Mouse (Mus musculus) CH12.LX (cell line): ENCODE measurements around the gene Lrrc28. TPM values are rescaled to one million over a fixed set of nuclear protein-coding genes. Genes with fewer than 3 reads are reported as not detected.
A peak's percentile ranks its signal among the peaks of the same experiment; 100 is the strongest.

Experiments used
- DNase-seq: peaks from one replicate; pipeline ENCODE4 v3.0.0-alpha.2; 2013; ENCODE audit errors: extremely low read depth
- H3K27ac ChIP-seq: 2 replicates; pipeline ENCODE4 v1.5.1; 2012; ENCODE audit warnings: low read depth, mild to moderate bottlenecking, control low read depth, moderate library complexity; ENCODE audit not compliant: insufficient read depth
- H3K27me3 ChIP-seq: replicated peaks from 2 replicates; pipeline ENCODE3; 2012; ENCODE audit warnings: inconsistent platforms
- H3K36me3 ChIP-seq, 2 experiments: replicated peaks in 1 of 2; 2 replicates each; pipeline versions ENCODE3 to v1.6.1; 2012; ENCODE audit warnings: inconsistent platforms in 1 of 2, low read length in 1 of 2, mild to moderate bottlenecking in 1 of 2, mixed read lengths in 1 of 2, moderate library complexity in 1 of 2; ENCODE audit not compliant: control insufficient read depth in 1 of 2, insufficient read depth in 1 of 2
- H3K4me1 ChIP-seq, 2 experiments: 2 replicates each; pipeline ENCODE4 v1.6.1; 2012; ENCODE audit warnings: inconsistent platforms in 1 of 2, moderate library complexity in 1 of 2; ENCODE audit not compliant: insufficient read depth in 2 of 2, control insufficient read depth in 1 of 2
- H3K4me2 ChIP-seq: 2 replicates; pipeline ENCODE4 v1.6.1; 2012; ENCODE audit warnings: low read depth, mild to moderate bottlenecking, control low read depth; ENCODE audit not compliant: poor library complexity, insufficient read depth, severe bottlenecking
- H3K4me3 ChIP-seq, 3 experiments: fragments of 150-350 bp in 1 of 3; sonication (generic) in 1 of 3; replicated peaks in 1 of 3; 2 replicates each; pipeline versions ENCODE3 to v1.5.1; 2011 to 2012; ENCODE audit warnings: low read depth in 2 of 3, low read length in 2 of 3, mild to moderate bottlenecking in 2 of 3, moderate library complexity in 2 of 3, control low read depth in 1 of 3, improper control_type of control experiment in 1 of 3, inconsistent platforms in 1 of 3, mixed read lengths in 1 of 3; ENCODE audit not compliant: poor library complexity in 1 of 3
- H3K79me2 ChIP-seq: replicated peaks from 2 replicates; pipeline ENCODE4 v1.6.1; 2012; ENCODE audit warnings: mild to moderate bottlenecking, moderate library complexity; ENCODE audit not compliant: control insufficient read depth, poor library complexity, insufficient read depth, severe bottlenecking; ENCODE audit errors: extremely low read depth
- H3K9ac ChIP-seq: 2 replicates; pipeline ENCODE4 v1.6.1; 2012; ENCODE audit warnings: low read depth, mild to moderate bottlenecking, control low read depth, moderate library complexity; ENCODE audit not compliant: insufficient read depth
- H3K9me3 ChIP-seq: replicated peaks from 2 replicates; pipeline ENCODE3; 2012; ENCODE audit warnings: low read length, inconsistent platforms, mixed read lengths
- BHLHE40 ChIP-seq: IDR thresholded peaks from 2 replicates; pipeline ENCODE4 v1.6.1; 2011; ENCODE audit warnings: mild to moderate bottlenecking, low read depth, low read length, improper control_type of control experiment
- CHD1 ChIP-seq: IDR thresholded peaks from 2 replicates; pipeline ENCODE4 v1.6.1; 2012; ENCODE audit warnings: low read depth, low read length, improper control_type of control experiment, inconsistent platforms
- CHD2 ChIP-seq: IDR thresholded peaks from 2 replicates; pipeline ENCODE4 v1.6.1; 2011; ENCODE audit warnings: low read length, improper control_type of control experiment
- CTCF ChIP-seq, 2 experiments: IDR thresholded peaks in 1 of 2; conservative IDR thresholded peaks in 1 of 2; 2 replicates each; pipeline ENCODE4 v1.5.1; 2011 to 2012; ENCODE audit warnings: low read depth in 2 of 2, low read length in 2 of 2, improper control_type of control experiment in 1 of 2, inconsistent platforms in 1 of 2, mild to moderate bottlenecking in 1 of 2, moderate library complexity in 1 of 2
- E2F4 ChIP-seq: IDR thresholded peaks from 2 replicates; pipeline ENCODE4 v1.6.1; 2011; ENCODE audit warnings: low read depth, low read length, improper control_type of control experiment; ENCODE audit not compliant: insufficient replicate concordance
- ELF1 ChIP-seq: IDR thresholded peaks from 2 replicates; pipeline ENCODE4 v1.6.1; 2014; ENCODE audit warnings: low read depth, mild to moderate bottlenecking, inconsistent platforms, low read length, improper control_type of control experiment
- EP300 ChIP-seq: IDR thresholded peaks from 2 replicates; pipeline ENCODE4 v1.6.1; 2011; ENCODE audit warnings: low read length, improper control_type of control experiment
- ETS1 ChIP-seq: conservative IDR thresholded peaks from 2 replicates; pipeline ENCODE4 v1.6.1; 2012; ENCODE audit warnings: low read depth, mild to moderate bottlenecking, inconsistent platforms, low read length, improper control_type of control experiment, moderate library complexity
- GABPA ChIP-seq: IDR thresholded peaks from 2 replicates; pipeline ENCODE4 v1.6.1; 2012; ENCODE audit warnings: low read depth, low read length, improper control_type of control experiment, inconsistent platforms; ENCODE audit not compliant: insufficient replicate concordance
- HCFC1 ChIP-seq: IDR thresholded peaks from 2 replicates; pipeline ENCODE4 v1.6.1; 2012; ENCODE audit warnings: low read depth, mild to moderate bottlenecking, inconsistent platforms, low read length, improper control_type of control experiment
- IRF4 ChIP-seq: IDR thresholded peaks from 2 replicates; pipeline ENCODE4 v1.6.1; 2014; ENCODE audit warnings: low read depth, mild to moderate bottlenecking, inconsistent platforms, low read length, improper control_type of control experiment
- JUN ChIP-seq: IDR thresholded peaks from 2 replicates; pipeline ENCODE4 v1.6.1; 2011; ENCODE audit warnings: low read depth, mild to moderate bottlenecking, low read length, improper control_type of control experiment, moderate library complexity; ENCODE audit not compliant: insufficient read depth
- JUND ChIP-seq: conservative IDR thresholded peaks from 2 replicates; pipeline ENCODE4 v1.6.1; 2011; ENCODE audit warnings: low read depth, low read length, improper control_type of control experiment
- KAT2A ChIP-seq: IDR thresholded peaks from 2 replicates; pipeline ENCODE4 v1.6.1; 2012; ENCODE audit warnings: low read length, improper control_type of control experiment, inconsistent platforms; ENCODE audit not compliant: insufficient replicate concordance
- MAFK ChIP-seq: IDR thresholded peaks from 2 replicates; pipeline ENCODE4 v1.6.1; 2011; ENCODE audit warnings: low read length, improper control_type of control experiment; ENCODE audit not compliant: insufficient replicate concordance
- MAX ChIP-seq: IDR thresholded peaks from 2 replicates; pipeline ENCODE4 v1.6.1; 2011; ENCODE audit warnings: low read length, improper control_type of control experiment
- MAZ ChIP-seq: IDR thresholded peaks from 2 replicates; pipeline ENCODE4 v1.6.1; 2012; ENCODE audit warnings: low read depth, mild to moderate bottlenecking, inconsistent platforms, low read length, improper control_type of control experiment, moderate library complexity
- MEF2A ChIP-seq: IDR thresholded peaks from 2 replicates; pipeline ENCODE4 v1.6.1; 2014; ENCODE audit warnings: low read depth, mild to moderate bottlenecking, inconsistent platforms, low read length, improper control_type of control experiment, borderline replicate concordance
- MXI1 ChIP-seq: IDR thresholded peaks from 2 replicates; pipeline ENCODE4 v1.6.1; 2011; ENCODE audit warnings: mild to moderate bottlenecking, low read depth, low read length, improper control_type of control experiment
- MYC ChIP-seq: IDR thresholded peaks from 2 replicates; pipeline ENCODE4 v1.6.1; 2011; ENCODE audit warnings: low read depth, mild to moderate bottlenecking, improper control_type of control experiment, low read length
- NELFE ChIP-seq: IDR thresholded peaks from 2 replicates; pipeline ENCODE4 v1.6.1; 2011; ENCODE audit warnings: low read depth, low read length, improper control_type of control experiment
- NRF1 ChIP-seq: IDR thresholded peaks from 2 replicates; pipeline ENCODE4 v1.6.1; 2014; ENCODE audit warnings: low read depth, mild to moderate bottlenecking, inconsistent platforms, low read length, improper control_type of control experiment, moderate library complexity
- PAX5 ChIP-seq: IDR thresholded peaks from 2 replicates; pipeline ENCODE4 v1.6.1; 2012; ENCODE audit warnings: low read length, inconsistent platforms, mixed read lengths
- POLR2A ChIP-seq: IDR thresholded peaks from 2 replicates; pipeline ENCODE4 v1.6.1; 2011; ENCODE audit warnings: low read depth, mild to moderate bottlenecking, improper control_type of control experiment, low read length
- POLR2AphosphoS2 ChIP-seq: IDR thresholded peaks from 2 replicates; pipeline ENCODE4 v1.6.1; 2011; ENCODE audit warnings: low read depth, low read length, improper control_type of control experiment
- RAD21 ChIP-seq: IDR thresholded peaks from 2 replicates; pipeline ENCODE4 v1.6.1; 2011; ENCODE audit warnings: low read depth, mild to moderate bottlenecking, low read length, improper control_type of control experiment, moderate library complexity
- RCOR1 ChIP-seq: conservative IDR thresholded peaks from 2 replicates; pipeline ENCODE4 v1.6.1; 2012; ENCODE audit warnings: low read depth, mild to moderate bottlenecking, inconsistent platforms, low read length, improper control_type of control experiment
- SIN3A ChIP-seq: IDR thresholded peaks from 2 replicates; pipeline ENCODE4 v1.6.1; 2012; ENCODE audit warnings: low read length, improper control_type of control experiment, inconsistent platforms
- SMC3 ChIP-seq: IDR thresholded peaks from 2 replicates; pipeline ENCODE4 v1.6.1; 2011; ENCODE audit warnings: low read depth, low read length, improper control_type of control experiment
- TBP ChIP-seq: conservative IDR thresholded peaks from 2 replicates; pipeline ENCODE4 v1.6.1; 2011; ENCODE audit warnings: low read depth, low read length, improper control_type of control experiment
- TCF12 ChIP-seq: IDR thresholded peaks from 2 replicates; pipeline ENCODE4 v1.6.1; 2014; ENCODE audit warnings: low read depth, mild to moderate bottlenecking, inconsistent platforms, low read length, improper control_type of control experiment
- UBTF ChIP-seq: IDR thresholded peaks from 2 replicates; pipeline ENCODE4 v1.6.1; 2012; ENCODE audit warnings: low read depth, mild to moderate bottlenecking, inconsistent platforms, low read length, improper control_type of control experiment, moderate library complexity
- USF1 ChIP-seq: IDR thresholded peaks from 2 replicates; pipeline ENCODE4 v1.6.1; 2014; ENCODE audit warnings: low read depth, mild to moderate bottlenecking, inconsistent platforms, low read length, improper control_type of control experiment
- USF2 ChIP-seq: conservative IDR thresholded peaks from 2 replicates; pipeline ENCODE4 v1.6.1; 2011; ENCODE audit warnings: low read depth, low read length, improper control_type of control experiment
- ZC3H11A ChIP-seq: IDR thresholded peaks from 2 replicates; pipeline ENCODE4 v1.6.1; 2012; ENCODE audit warnings: low read depth, mild to moderate bottlenecking, inconsistent platforms, low read length, improper control_type of control experiment
- ZKSCAN1 ChIP-seq: IDR thresholded peaks from 2 replicates; pipeline ENCODE4 v1.6.1; 2012; ENCODE audit warnings: low read depth, inconsistent platforms, low read length, improper control_type of control experiment, borderline replicate concordance
- ZMIZ1 ChIP-seq: IDR thresholded peaks from 2 replicates; pipeline ENCODE4 v1.6.1; 2012; ENCODE audit warnings: low read depth, mild to moderate bottlenecking, inconsistent platforms, low read length, improper control_type of control experiment
- ZNF384 ChIP-seq: IDR thresholded peaks from 2 replicates; pipeline ENCODE4 v1.6.1; 2012; ENCODE audit warnings: low read depth, low read length, improper control_type of control experiment, inconsistent platforms
- dilution Hi-C: fragments of 300-500 bp; cut with MboI; formaldehyde crosslinking; loops from 2 replicates; pipeline ENCODE4 v1.14.3; 2020; ENCODE audit warnings: low sequenced_read_pairs; ENCODE audit not compliant: extremely low pct_unique_long_range_greater_than_20kb, extremely low pct_ligation_motif_present
- in situ Hi-C: fragments of 300-500 bp; cut with MboI; formaldehyde crosslinking; loops from 3 replicates; pipeline ENCODE4 v1.14.3; 2019; ENCODE audit warnings: low sequenced_read_pairs, low pct_ligation_motif_present, low pct_unique_long_range_greater_than_20kb, mixed read lengths
- polyA plus RNA-seq: library from polyadenylated mRNA; unstranded; fragments of >175 nt; gene quantifications from 2 replicates; pipeline ENCODE4 v1.2.1, GENCODE M21; 2012; ENCODE audit warnings: low read depth; ENCODE audit not compliant: insufficient read length
- total RNA-seq, 2 experiments: library from RNA; depleted of rRNA; stranded (reverse); fragments of 300-350 nt in 1 of 2; fragments of >200 nt in 1 of 2; gene quantifications; 2 replicates each; pipeline ENCODE4 v1.2.3; 2012 to 2014

The Lrrc28 gene
- total and polyA plus RNA-seq, 3 experiments, result 41.6 to 63.5 (median 59.2) TPM

GRCm38 (mm10) chr7:67619836-67620235 is 25.2 kb downstream of the Lrrc28 start:
- DNase-seq, result peak; percentile 86
- TF ChIP-seq POLR2AphosphoS2 (no peak), CTCF (conservative IDR thresholded peaks at IDR 0.05 in 1 of 2, IDR thresholded peaks at IDR 0.05 in 1 of 2; ENCODE audit: low read depth in 2 of 2, low read length in 2 of 2) (peak in 1 of 2 experiments; percentile 91; a peak in 2 of 4 replicates), PAX5 (no peak), SIN3A (peak; percentile 88), EP300 (peak; percentile 60; the same call in 1 of the 2 replicates), ZC3H11A (peak; percentile 77), NELFE (peak; percentile 62; the same call in 1 of the 2 replicates), TBP (peak; percentile 85), ELF1 (0 out of 2 replicates have a peak, but pooled peaks have one; percentile 15), BHLHE40 (peak; percentile 49), CHD2 (no peak), MAZ (0 out of 2 replicates have a peak, but pooled peaks have one; percentile 72), MXI1 (no peak; the same call in 1 of the 2 replicates), NRF1 (no peak), E2F4 (no peak), ETS1 (peak; percentile 42; the same call in 1 of the 2 replicates), MYC (peak; percentile 91), KAT2A (no peak), MAX (no peak), MEF2A (peak; percentile 92), ZKSCAN1 (no peak), ZMIZ1 (no peak), JUND (peak; percentile 62; the same call in 1 of the 2 replicates), CHD1 (peak; percentile 100), GABPA (no peak), ZNF384 (no peak), USF2 (no peak), RAD21 (peak; percentile 94), HCFC1 (peak; percentile 43), POLR2A (peak; percentile 46; the same call in 1 of the 2 replicates), JUN (peak; percentile 14; the same call in 1 of the 2 replicates), MAFK (no peak), SMC3 (peak; percentile 92), RCOR1 (no peak), IRF4 (peak; percentile 82), USF1 (no peak), UBTF (no peak), TCF12 (peak; percentile 57; the same call in 1 of the 2 replicates)
- TF ChIP-seq, all 38 proteins: peak for 21
- Histone ChIP-seq H3K36me3 (peaks cover 11 to 25% of the 10 kb centered on the region in 2 experiments), H3K9ac (peak overlapping the region; percentile 91), H3K4me2 (peak overlapping the region; percentile 67), H3K4me3 (peak overlapping the region; percentile 46 to 51 (median 50)), H3K79me2 (peaks cover 10% of the 10 kb centered on the region; the same call in 1 of the 2 replicates), H3K27me3 (no peaks in the 10 kb centered on the region), H3K4me1 (peaks cover 4 to 40% of the 10 kb centered on the region in 2 experiments), H3K27ac (peak overlapping the region; percentile 62; the same call in 1 of the 2 replicates), H3K9me3 (no peaks in the 10 kb centered on the region)
- dilution Hi-C loops, result no loop called here
- in situ Hi-C loops, result no loop called here
